Mouse (Mus musculus) MEL (cell line): ENCODE measurements around the gene Gh. TPM values are rescaled to one million over a fixed set of nuclear protein-coding genes. Genes with fewer than 3 reads are reported as not detected.

ENCODE experiments used
- DNase-seq: peaks from one replicate; pipeline ENCODE4 v3.0.0; 2011; ENCODE audit warnings: low read depth, low spot score
- H3K27ac ChIP-seq: 2 replicates; pipeline ENCODE4 v1.5.1; 2012; ENCODE audit warnings: low read depth, mild to moderate bottlenecking, control low read depth, low read length, moderate library complexity; ENCODE audit not compliant: control insufficient read depth
- H3K27me3 ChIP-seq, 2 experiments: fragments of 150-350 bp in 1 of 2; sonication (generic) in 1 of 2; 2 replicates each; pipeline ENCODE4 v1.6.1; 2012; ENCODE audit warnings: low read length in 2 of 2, mild to moderate bottlenecking in 2 of 2, improper control_type of control experiment in 1 of 2, moderate library complexity in 1 of 2; ENCODE audit not compliant: insufficient read depth in 2 of 2, control insufficient read depth in 1 of 2
- H3K36me3 ChIP-seq, 2 experiments: 2 replicates each; pipeline ENCODE4 v1.6.1; 2012 to 2014; ENCODE audit warnings: low read length in 2 of 2, improper control_type of control experiment in 1 of 2, inconsistent platforms in 1 of 2, mild to moderate bottlenecking in 1 of 2; ENCODE audit not compliant: insufficient read depth in 2 of 2, control insufficient read depth in 1 of 2
- H3K4me1 ChIP-seq, 2 experiments: fragments of 150-350 bp in 1 of 2; sonication (generic) in 1 of 2; 2 replicates each; pipeline ENCODE4 v1.6.1; 2012; ENCODE audit warnings: low read length in 2 of 2, improper control_type of control experiment in 1 of 2, mild to moderate bottlenecking in 1 of 2; ENCODE audit not compliant: insufficient read depth in 2 of 2, control insufficient read depth in 1 of 2
- H3K4me3 ChIP-seq, 2 experiments: fragments of 150-350 bp in 1 of 2; sonication (generic) in 1 of 2; 2 replicates each; pipeline ENCODE4 v1.5.1; 2012; ENCODE audit warnings: low read depth in 2 of 2, low read length in 2 of 2, mild to moderate bottlenecking in 2 of 2, moderate library complexity in 2 of 2, control low read depth in 1 of 2, improper control_type of control experiment in 1 of 2; ENCODE audit not compliant: control insufficient read depth in 1 of 2, insufficient read depth in 1 of 2
- H3K79me2 ChIP-seq: 2 replicates; pipeline ENCODE4 v1.6.1; 2012; ENCODE audit warnings: mild to moderate bottlenecking, low read length, moderate library complexity; ENCODE audit not compliant: control insufficient read depth, poor library complexity, insufficient read depth
- H3K9ac ChIP-seq: 2 replicates; pipeline ENCODE4 v1.6.1; 2012; ENCODE audit warnings: low read depth, mild to moderate bottlenecking, control low read depth, low read length, moderate library complexity; ENCODE audit not compliant: control insufficient read depth, poor library complexity, severe bottlenecking
- H3K9me3 ChIP-seq: fragments of 150-350 bp; sonication (generic); replicated peaks from 2 replicates; pipeline ENCODE4 v1.6.1; 2012; ENCODE audit warnings: mild to moderate bottlenecking, low read length, improper control_type of control experiment, moderate library complexity; ENCODE audit not compliant: insufficient read depth
- CTCF ChIP-seq, 3 experiments: IDR thresholded peaks in 2 of 3; conservative IDR thresholded peaks in 1 of 3; 2 replicates each; pipeline ENCODE4 v1.5.1; 2011 to 2012; ENCODE audit warnings: low read length in 3 of 3, low read depth in 2 of 3, mild to moderate bottlenecking in 2 of 3, improper control_type of control experiment in 1 of 3, inconsistent platforms in 1 of 3, mixed read lengths in 1 of 3, moderate library complexity in 1 of 3; ENCODE audit not compliant: control insufficient read depth in 1 of 3, insufficient read depth in 1 of 3, poor library complexity in 1 of 3, severe bottlenecking in 1 of 3
- GATA1 ChIP-seq: IDR thresholded peaks from 2 replicates; pipeline ENCODE4 v1.6.1; 2011; ENCODE audit warnings: low read depth, low read length, improper control_type of control experiment
- HCFC1 ChIP-seq: IDR thresholded peaks from 2 replicates; pipeline ENCODE4 v1.6.1; 2012; ENCODE audit warnings: low read depth, mild to moderate bottlenecking, inconsistent platforms, low read length, improper control_type of control experiment, moderate library complexity
- KAT2A ChIP-seq: conservative IDR thresholded peaks from 2 replicates; pipeline ENCODE4 v1.6.1; 2012; ENCODE audit warnings: low read depth, low read length, improper control_type of control experiment, inconsistent platforms
- MAX ChIP-seq: IDR thresholded peaks from 2 replicates; pipeline ENCODE4 v1.6.1; 2011; ENCODE audit warnings: low read length, improper control_type of control experiment
- MEF2A ChIP-seq: IDR thresholded peaks from 2 replicates; pipeline ENCODE4 v1.6.1; 2014; ENCODE audit warnings: low read depth, mild to moderate bottlenecking, inconsistent platforms, low read length, improper control_type of control experiment; ENCODE audit not compliant: poor library complexity, insufficient replicate concordance, severe bottlenecking; ENCODE audit errors: extremely low read depth
- MXI1 ChIP-seq: IDR thresholded peaks from 2 replicates; pipeline ENCODE4 v1.6.1; 2011; ENCODE audit warnings: mild to moderate bottlenecking, low read depth, low read length, improper control_type of control experiment
- MYC ChIP-seq: IDR thresholded peaks from 2 replicates; pipeline ENCODE4 v1.6.1; 2011; ENCODE audit warnings: low read depth, mild to moderate bottlenecking, low read length, improper control_type of control experiment, moderate library complexity
- POLR2AphosphoS2 ChIP-seq: IDR thresholded peaks from 2 replicates; pipeline ENCODE4 v1.6.1; 2011; ENCODE audit warnings: low read length, improper control_type of control experiment
- POLR2AphosphoS5 ChIP-seq: IDR thresholded peaks from 2 replicates; pipeline ENCODE4 v1.6.1; 2012; ENCODE audit warnings: low read depth, borderline replicate concordance, mild to moderate bottlenecking, inconsistent platforms, low read length, moderate library complexity, mixed read lengths
- RAD21 ChIP-seq: IDR thresholded peaks from 2 replicates; pipeline ENCODE4 v1.6.1; 2011; ENCODE audit warnings: mild to moderate bottlenecking, low read depth, low read length, improper control_type of control experiment
- SMC3 ChIP-seq: IDR thresholded peaks from 2 replicates; pipeline ENCODE4 v1.6.1; 2011; ENCODE audit warnings: low read depth, low read length, improper control_type of control experiment
- TBP ChIP-seq: IDR thresholded peaks from 2 replicates; pipeline ENCODE4 v1.8.0; 2011; ENCODE audit warnings: low read depth, low read length, improper control_type of control experiment
- USF2 ChIP-seq, 2 experiments: IDR thresholded peaks; 2 replicates each; pipeline ENCODE4 v1.6.1; 2011 to 2012; ENCODE audit warnings: improper control_type of control experiment in 2 of 2, low read length in 2 of 2, borderline replicate concordance in 1 of 2, inconsistent platforms in 1 of 2, low read depth in 1 of 2, mild to moderate bottlenecking in 1 of 2; ENCODE audit not compliant: insufficient read depth in 1 of 2
- ZC3H11A ChIP-seq: IDR thresholded peaks from 2 replicates; pipeline ENCODE4 v1.6.1; 2012; ENCODE audit warnings: low read depth, mild to moderate bottlenecking, inconsistent platforms, low read length, improper control_type of control experiment
- ZMIZ1 ChIP-seq: IDR thresholded peaks from 2 replicates; pipeline ENCODE4 v1.6.1; 2012; ENCODE audit warnings: low read depth, mild to moderate bottlenecking, inconsistent platforms, low read length, improper control_type of control experiment, moderate library complexity
- polyA plus RNA-seq, 2 experiments: library from polyadenylated mRNA; stranded (reverse) in 1 of 2; unstranded in 1 of 2; fragments of >175 nt in 1 of 2; fragments of >200 nt in 1 of 2; gene quantifications; 2 replicates each; pipeline versions ENCODE4 v1.2.1 to v1.2.4; 2012; ENCODE audit warnings: low replicate concordance in 2 of 2, low read depth in 1 of 2; ENCODE audit not compliant: insufficient read length in 2 of 2, insufficient read depth in 1 of 2, missing spikeins in 1 of 2
- total RNA-seq: library from RNA; depleted of rRNA; stranded (reverse); fragments of 300-350 nt; gene quantifications from 2 replicates; pipeline ENCODE4 v1.2.3, GENCODE M21; 2012

Gene Gh
- total and polyA plus RNA-seq, 3 experiments, result 0.08 TPM; not detected in 2

GRCm38 (mm10) chr11:106329682-106330081 is 28.0 kb upstream of the Gh start:
- Histone ChIP-seq H3K27ac (no peak overlapping the region), H3K9ac (no peak overlapping the region), H3K4me1 (peaks cover 0 to 24% of the 10 kb centered on the region in 2 experiments; a peak in 2 of 4 replicates), H3K4me3 (no peak overlapping the region), H3K9me3 (no peaks in the 10 kb centered on the region), H3K36me3 (peaks cover 0 to 12% of the 10 kb centered on the region in 2 experiments; a peak in 2 of 4 replicates), H3K27me3 (peaks cover 0 to 2% of the 10 kb centered on the region in 2 experiments; a peak in 2 of 4 replicates), H3K79me2 (no peaks in the 10 kb centered on the region)
- DNase-seq, result peak; percentile 80
- TF ChIP-seq MEF2A (no peak), TBP (0 out of 2 replicates have a peak, but pooled peaks have one; percentile 15), MAX (peak; percentile 78), RAD21 (peak; percentile 79), SMC3 (peak; percentile 98), HCFC1 (no peak), MXI1 (0 out of 2 replicates have a peak, but pooled peaks have one; percentile 32), ZC3H11A (peak; percentile 76), CTCF (IDR thresholded peaks at IDR 0.05 in 2 of 3, conservative IDR thresholded peaks at IDR 0.05 in 1 of 3; ENCODE audit: control insufficient read depth in 1 of 3, insufficient read depth in 1 of 3, low read depth in 2 of 3, low read length in 3 of 3, poor library complexity in 1 of 3, severe bottlenecking in 1 of 3) (peak; percentile 35 to 99 (median 45)), GATA1 (peak; percentile 42; the same call in 1 of the 2 replicates), POLR2AphosphoS2 (no peak), MYC (peak; percentile 84), KAT2A (no peak)

DNA sequence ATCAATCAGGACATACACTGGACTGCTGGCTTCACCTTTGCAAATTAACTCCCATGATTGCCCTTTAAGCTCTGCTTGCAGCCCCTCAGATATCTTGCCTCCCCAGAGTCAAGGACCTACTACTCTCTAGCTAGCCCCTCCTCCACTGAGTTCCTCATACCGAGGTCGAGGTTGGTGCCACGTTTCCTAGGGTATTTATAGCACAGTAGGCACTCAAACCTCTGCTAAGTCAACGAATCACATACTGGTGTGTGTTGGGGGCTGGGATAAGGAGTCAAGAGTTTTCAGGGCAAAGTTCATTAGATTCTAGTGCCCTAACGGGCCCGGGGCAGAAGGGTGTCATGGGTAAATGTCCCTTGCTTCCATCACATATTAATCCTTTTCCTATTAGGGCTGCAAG is 27.5 kb upstream of the Gh start:
- TF ChIP-seq MYC, result no peak
- no peak for TF ChIP-seq USF2 (IDR thresholded peaks at IDR 0.05; ENCODE audit: borderline replicate concordance in 1 of 2, insufficient read depth in 1 of 2, low read depth in 1 of 2, low read length in 2 of 2)
- no peak for TF ChIP-seq POLR2AphosphoS5
- TF ChIP-seq RAD21, result no peak
- no peak for TF ChIP-seq ZMIZ1
- TF ChIP-seq SMC3, result no peak
- peaks cover 0 to 24% of the 10 kb centered on the region in 2 experiments; a peak in 2 of 4 replicates for H3K4me1 ChIP-seq

More for the DNA sequence above, 27.5 kb upstream of the Gh start:
- no peak overlapping the region for H3K4me3 ChIP-seq
- H3K36me3 ChIP-seq, result peaks cover 0 to 12% of the 10 kb centered on the region in 2 experiments; a peak in 2 of 4 replicates
- no peak overlapping the region for H3K27ac ChIP-seq
- no peak overlapping the region for H3K9ac ChIP-seq
- no peaks in the 10 kb centered on the region for H3K9me3 ChIP-seq
- H3K79me2 ChIP-seq, result no peaks in the 10 kb centered on the region
- peak; percentile 43 for DNase-seq
- H3K27me3 ChIP-seq, result peaks cover 0 to 2% of the 10 kb centered on the region in 2 experiments; a peak in 2 of 4 replicates
